Mouse (Mus musculus): Measurements from ENCODE around the gene Hspb9.

The Hspb9 gene

DNA sequence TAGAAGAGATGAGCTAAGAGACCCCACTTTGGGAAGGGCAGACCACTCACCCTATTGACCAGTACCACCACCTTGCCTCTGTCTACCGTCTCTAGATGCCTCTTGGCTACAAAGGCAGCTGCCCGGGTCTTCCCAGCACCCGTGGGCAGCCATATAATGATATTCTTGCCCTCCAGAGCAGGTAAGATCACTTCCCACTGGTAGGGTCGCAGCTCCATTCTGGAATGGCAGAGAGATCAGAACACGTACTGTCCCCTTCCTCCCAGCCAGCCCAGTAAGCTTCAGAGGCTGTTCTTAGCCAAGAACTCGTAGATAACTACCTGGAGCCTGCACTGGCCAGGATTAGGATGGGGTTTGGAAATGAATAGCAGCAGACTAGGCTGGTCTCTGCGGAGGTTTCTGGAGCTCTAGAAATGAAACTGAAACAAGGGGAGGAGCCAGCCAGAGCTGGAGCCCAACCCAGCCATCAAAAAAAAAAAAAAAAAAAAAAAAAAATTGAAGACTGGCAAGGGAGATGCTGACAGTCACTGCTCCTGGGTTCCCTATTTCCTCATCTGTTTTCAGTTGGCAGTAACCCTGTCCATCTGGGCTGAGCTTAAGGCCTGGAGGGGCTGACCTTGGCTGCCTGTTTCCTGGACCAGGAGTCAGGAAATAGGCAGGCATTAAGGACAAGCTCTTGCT is 9.7 kb upstream of the Hspb9 start, which contains the start of gene Dhx58:
Gene Dhx58 (minus strand): TSS at position 421 of the 681 bp plus-strand sequence.
- in situ Hi-C loops (cut with MboI, MseI), result no loop called here

DNA sequence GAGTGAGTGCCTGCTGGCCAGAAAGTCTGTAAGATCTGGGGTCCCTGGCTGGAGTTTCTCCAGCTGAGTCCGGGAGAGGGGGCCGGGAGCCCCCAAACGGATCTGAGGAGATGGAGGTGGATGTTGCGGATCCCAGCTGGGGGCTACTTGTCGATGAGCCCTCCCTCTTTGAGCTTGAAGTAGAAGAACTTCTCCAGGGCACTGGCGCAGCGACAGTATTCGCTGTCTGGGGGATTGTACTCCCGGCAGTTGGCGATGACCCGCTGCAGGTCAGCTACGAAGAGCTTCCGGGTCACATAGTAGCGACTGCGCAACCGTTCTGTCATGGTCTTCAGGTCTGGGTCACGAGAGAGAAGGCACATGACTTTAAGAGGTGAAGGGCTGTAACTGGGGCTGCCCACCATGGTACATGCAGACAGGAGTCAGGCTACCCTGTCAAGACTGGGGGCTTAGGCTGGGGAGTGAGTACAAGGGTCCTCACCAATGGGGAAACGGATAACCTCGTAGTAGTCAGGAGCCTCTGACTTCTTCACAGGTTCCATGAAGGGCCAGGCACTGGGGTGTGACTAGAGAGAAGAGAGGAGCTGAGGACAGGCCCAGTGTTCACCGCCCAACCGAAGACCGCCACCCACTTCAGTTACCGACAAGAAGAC is 8.4 kb upstream of the Hspb9 start:
- in situ Hi-C loops (cut with MboI, MseI), result loop anchor here in 1 of 2 experiments (5.0 kb wide), 1 partner anchor 138 kb away; no protein-coding TSS in a partner anchor

DNA sequence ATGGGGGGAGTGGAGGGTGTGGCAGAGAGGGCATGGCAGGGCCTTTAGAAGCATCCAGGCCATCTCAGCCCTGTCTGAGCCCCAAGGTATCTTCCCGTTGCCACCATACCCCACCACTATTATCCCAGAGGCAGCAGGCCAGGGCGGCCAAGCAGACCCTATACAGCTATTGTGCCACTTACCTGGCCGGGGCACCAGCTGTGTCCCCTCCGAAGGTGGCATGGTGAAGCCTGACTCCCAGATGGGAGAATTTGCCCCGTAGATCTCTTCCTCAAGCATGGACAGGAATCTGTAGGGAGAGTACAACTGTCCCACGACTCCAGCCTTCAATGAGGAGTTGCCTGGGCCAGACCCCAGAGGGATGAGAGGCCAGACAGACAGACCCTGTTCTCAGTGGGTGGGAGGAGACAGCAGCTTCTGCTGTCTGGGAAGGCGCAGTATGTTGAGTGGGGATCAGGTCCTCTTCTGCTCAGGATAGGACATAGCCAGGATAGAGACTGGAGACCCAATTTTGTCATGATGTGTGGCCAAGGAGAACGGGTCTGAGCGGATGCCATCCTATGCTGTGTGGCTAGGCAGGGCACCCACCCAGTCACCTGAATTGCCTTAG is 4.3 kb upstream of the Hspb9 start:
- in situ Hi-C loops (cut with MboI, MseI), result loop anchor here in 1 of 2 experiments (5.0 kb wide), 1 partner anchor 142 kb away; no protein-coding TSS in a partner anchor

DNA sequence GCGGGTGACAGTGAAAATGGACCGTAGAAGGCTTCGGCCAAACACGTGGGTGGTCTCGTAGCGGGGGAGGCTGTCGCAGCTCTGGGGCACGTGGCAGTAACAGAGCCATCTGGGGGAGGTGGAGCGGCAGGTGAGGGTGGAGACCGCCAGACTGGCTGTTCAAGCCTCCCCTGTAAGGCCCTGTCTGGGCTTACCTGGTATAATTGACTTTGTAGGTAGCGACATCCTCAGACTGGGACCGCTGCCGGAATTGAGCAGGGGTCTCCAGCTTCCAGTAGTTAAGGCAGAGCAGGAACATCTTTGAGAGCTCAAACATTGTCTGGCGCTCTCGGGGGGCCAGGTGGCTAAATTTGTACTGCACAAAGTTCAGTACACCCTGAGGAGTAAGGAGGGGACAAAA is 3.1 kb upstream of the Hspb9 start:
- in situ Hi-C loops (cut with MboI, MseI), result no loop called here

DNA sequence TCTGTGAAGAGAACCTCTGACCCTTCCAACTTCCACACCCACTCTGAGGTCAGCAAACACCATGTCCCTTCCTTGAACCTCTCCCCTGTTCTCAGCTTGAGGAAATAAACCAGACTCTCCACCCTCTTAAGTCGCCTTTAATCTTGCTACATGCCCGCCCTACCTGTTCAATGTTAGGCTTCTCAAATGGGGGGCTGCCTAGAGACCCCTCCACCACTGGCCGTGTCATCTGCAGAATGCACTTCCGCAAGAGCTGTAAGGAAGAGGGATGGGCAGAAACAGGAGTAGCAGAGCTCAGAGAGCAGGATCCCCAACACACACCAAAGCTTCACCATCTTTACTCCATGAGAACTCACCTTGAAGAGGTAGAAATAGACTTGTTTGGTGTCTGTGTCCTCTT is 2.7 kb upstream of the Hspb9 start:
- in situ Hi-C loops (cut with MboI, MseI), result no loop called here

DNA sequence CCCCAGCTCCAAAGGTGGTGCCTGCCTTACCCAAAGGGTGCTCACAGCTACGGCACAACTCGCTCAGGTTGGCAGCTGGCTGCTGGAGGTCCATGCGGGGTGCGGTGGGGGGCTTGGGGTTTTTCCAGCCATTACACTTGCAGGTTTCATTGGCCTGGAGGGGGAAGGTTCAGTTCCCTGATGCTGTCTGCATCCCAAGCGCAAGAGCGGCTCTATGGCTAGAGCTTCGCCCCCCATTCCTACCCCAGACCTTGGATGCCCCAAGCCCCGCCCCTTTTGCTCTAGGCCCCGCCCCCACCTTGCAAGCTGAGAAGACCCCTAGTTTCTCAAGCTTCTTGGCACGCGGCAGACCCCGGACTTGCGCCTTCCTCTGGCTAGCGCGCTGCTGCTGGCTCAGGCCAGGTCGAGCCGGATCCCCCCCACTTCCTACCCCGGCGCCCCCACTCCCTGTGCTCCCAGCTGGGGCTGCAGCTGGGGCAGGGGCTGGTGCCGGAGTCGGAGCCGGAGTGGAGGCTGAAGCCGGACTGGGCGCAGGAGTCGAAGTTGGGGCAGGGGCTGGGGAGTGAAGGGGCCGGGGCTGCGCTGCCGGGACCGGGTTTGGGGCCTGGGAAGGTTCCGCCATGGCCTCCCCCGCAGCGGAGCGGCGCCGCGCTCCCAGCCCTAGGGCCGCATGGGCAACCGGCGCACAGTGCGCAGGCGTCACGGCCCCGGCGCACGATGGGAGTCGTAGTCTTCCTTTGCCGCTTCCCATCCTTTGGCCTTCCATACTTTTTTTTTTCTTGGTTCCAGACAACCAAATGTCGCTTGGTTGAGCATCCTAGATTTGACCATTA is 1.7 kb upstream of the Hspb9 start, which contains the start of gene Kat2a:
Gene Kat2a (minus strand): TSS at position 683 of the 833 bp plus-strand sequence.
- in situ Hi-C loops (cut with MboI, MseI), result no loop called here

DNA sequence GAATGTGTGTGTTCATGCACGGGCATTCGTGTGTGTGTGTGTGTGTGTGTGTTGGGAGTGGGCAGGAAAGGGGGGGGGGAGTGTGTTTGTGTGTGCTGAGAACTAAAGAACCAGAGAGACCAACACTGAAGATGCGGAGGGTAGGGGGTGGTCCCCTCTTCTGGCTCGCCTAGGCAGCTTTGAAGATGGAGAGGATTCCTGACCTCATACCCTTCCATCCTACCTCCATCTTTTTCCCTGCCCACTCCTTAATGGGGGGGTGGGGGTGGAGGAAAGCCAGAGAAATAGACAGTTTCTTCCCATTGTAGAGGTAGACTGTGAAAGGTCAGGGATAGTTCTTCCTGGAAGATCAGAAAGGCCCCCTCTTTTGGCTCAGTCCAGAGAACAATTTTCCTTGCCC is 476 bp upstream of the Hspb9 start:
- in situ Hi-C loops (cut with MboI, MseI), result no loop called here

DNA sequence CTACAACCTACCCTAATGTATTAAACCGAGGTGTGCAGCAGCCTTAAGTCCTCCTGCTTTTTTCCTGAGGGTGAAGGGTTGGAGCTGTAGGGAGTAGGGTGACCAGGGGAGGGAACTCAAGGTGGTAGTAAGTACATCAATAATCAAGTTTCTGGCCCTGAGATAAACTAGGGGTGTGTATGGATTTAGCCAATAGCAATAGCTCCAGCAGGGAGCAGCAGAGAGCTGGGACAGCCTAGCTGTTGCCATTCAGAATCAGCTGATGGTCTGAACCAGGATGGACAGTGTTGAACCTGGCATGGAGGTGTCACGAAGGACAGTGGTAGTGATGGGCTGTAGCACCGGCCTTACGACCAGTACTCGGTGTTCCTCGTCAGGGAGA is 875 bp downstream of the Hspb9 start:
- in situ Hi-C loops (cut with MboI, MseI), result no loop called here

DNA sequence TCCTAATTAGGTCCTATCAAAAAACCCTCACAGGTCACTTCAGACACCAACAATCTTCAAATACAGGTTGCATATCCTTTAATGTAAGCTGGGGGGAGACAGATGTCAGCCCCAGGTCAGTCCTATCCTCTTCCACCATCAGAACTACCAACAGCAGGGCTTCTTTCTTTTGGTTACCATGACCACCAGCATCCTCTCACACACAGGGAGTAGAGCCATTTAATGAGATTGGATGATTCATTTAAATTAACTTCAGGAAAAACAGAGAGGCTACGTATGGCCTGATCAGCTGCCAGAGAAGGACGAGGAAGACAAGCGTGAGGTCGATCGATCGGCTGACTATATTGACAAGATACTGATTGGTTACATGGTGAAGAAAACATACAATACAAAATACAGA is 1.3 kb downstream of the Hspb9 start:
- in situ Hi-C loops (cut with MboI, MseI), result no loop called here

DNA sequence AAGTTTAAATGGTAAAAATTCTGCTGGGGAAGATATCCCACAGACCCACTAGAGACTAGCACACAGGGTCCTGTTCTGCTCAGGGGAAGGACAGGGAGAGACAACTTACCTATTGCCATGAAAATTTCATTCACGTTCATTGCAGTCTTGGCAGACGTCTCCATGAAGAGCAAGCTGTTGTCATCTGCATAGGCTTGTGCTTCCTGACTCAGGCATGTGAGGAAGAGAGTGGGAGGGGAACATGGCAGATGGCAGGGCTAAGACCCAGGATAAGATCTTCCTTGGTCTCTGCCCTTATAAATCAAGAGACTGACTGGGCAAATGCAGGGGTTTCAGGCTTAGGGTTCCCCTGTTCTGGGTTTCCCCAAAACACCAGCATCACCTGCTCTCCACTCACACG is 3.0 kb downstream of the Hspb9 start:
- in situ Hi-C loops (cut with MboI, MseI), result no loop called here

DNA sequence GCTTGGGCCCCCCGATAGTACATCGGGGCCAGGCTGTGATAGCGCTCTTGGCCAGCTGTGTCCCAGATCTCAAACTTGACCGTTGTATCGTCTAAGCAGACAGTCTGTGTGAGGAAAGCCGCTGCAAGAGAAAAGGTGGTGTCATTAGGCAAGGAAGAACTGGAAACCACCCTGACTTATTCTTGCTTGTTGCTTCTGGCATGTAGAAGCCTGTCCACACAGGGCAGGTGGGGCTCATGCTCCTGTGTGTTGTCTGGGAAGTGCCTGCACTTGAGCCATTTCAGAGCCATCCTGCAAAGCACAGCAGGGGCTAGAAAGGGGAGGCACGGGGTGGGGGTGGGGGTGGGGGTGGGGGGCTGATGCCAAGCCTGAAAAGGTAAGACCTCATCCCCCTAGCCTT is 4.8 kb downstream of the Hspb9 start:
- in situ Hi-C loops (cut with MboI, MseI), result no loop called here

DNA sequence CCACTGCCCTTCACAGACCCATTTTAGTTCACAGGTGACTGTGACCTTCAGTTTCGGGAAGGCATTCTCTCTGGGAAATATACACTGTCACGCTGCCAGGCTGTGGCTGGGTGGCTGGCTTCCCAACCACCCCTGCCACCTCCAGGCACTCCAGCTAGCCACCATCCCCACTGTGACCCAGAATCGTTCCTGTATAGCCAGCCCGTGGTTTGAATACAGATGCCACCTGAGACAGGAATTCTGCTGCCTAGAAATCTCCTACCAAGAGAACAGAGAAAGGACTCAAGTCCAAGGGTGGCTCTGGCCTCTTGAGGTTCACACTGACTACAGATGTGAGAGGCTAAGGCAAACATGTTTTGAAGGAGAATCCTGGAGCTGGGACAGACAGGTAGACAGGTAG is 5.2 kb downstream of the Hspb9 start:
- in situ Hi-C loops (cut with MboI, MseI), result no loop called here

DNA sequence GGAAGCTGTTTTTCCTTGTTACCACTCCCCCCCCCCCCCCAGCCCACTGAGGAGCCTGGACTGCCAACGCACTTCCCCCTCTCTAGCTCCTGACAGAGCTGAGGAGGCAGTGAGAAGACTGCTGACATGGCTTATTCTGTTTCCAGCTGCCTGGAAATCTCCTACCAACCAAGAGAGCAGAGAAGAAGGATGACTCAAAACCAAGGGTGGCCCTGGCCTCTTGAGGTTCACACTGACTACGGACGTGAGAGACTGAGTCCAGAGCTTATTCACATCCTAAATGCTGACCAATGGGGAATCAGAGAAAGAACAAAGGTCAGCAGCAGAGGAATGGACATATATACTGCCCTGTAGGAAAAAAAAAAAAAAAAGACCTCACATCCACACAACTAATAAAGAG is 5.7 kb downstream of the Hspb9 start:
- in situ Hi-C loops (cut with MboI, MseI), result no loop called here

DNA sequence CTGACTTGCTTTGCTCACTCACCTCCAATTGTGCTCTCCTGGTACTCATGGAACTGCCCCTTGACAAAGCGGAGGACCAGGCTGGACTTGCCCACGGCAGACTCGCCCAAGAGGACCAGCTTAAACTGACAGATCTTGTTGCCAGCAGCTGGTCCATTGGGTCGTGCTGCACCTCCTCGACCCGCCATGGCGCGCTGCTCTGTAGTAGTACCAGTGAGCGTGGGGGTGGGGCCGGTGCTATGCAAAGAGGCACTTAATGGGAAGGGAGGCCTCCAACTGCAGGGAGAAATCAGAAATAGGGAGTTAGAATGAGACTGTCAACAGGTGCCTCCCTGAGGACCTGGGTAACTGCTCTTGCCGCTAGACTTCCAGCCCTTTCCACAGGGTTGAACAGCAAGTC is 6.2 kb downstream of the Hspb9 start:
- in situ Hi-C loops (cut with MboI, MseI), result no loop called here

DNA sequence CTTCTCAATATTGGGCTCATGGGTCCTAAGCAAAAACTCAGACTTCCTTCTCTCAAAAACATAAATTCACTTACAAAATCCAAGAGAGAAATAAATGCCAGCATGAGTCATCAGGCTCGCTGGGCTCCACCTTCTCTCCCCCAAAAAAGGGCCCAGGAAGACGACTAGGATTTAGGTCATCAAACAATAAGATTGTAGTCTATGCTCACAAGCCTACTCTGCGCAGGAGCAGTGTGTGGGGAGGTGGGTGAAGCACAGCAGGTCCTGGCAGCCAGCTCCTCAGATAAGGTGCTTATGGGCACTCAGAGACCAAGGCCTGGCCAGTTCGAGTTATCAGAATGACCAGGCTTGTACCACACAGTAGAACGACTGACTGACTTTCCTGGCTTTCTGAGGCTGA is 6.7 kb downstream of the Hspb9 start:
- in situ Hi-C loops (cut with MboI, MseI), result no loop called here

DNA sequence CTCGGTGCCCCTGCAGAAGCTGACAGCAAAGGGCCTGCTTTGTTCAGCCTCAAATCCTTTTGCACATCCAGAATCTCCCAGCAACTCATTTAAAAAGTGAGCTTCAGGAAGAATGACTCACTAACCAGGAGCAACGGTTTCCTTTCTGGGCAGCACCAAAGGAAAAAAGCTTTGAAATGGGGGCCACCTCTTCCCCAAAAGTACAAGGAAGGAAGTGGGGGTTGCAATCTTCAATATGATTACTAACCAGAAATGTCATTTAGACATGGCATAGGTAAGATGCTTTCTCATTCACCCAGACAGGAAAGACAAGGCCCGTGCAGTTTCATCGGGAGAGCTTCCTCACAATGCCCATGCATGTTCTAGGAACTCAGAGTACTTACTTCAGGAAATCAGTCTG is 7.6 kb downstream of the Hspb9 start:
- in situ Hi-C loops (cut with MboI, MseI), result no loop called here

DNA sequence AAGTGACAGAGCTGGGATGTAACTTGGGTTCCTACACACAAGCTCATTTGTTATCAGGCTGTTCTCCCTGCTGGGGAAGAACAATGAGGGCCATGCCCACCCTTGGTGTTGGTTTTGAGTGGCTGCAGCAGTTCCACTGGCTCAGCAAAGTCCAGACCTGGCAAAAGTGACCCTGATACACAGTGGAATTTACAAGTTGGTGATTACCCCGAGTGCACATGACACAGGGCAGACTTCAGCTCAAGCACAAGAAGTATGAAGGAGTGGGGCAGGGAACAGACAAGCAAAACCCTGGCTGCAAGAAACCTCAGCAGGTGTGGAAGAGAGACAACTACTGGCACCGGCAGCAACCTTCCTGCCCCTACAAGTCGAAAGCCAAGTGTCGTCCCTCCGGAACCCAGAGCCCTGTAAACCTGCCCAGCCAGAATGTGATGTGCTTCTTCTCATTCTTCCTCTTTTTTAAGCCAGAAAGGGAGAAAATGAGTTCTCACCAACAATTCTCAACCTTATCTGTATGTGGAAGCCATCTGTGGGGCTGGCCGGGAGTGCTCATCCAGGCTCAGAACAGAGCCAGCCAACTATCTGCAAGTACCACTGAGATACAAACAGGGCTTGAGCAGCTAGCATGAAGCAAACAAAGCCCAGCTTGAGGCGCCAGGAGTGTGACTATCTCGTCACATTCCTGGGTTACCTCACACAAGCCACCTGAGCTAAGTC is 8.3 kb downstream of the Hspb9 start:
- in situ Hi-C loops (cut with MboI, MseI), result no loop called here

DNA sequence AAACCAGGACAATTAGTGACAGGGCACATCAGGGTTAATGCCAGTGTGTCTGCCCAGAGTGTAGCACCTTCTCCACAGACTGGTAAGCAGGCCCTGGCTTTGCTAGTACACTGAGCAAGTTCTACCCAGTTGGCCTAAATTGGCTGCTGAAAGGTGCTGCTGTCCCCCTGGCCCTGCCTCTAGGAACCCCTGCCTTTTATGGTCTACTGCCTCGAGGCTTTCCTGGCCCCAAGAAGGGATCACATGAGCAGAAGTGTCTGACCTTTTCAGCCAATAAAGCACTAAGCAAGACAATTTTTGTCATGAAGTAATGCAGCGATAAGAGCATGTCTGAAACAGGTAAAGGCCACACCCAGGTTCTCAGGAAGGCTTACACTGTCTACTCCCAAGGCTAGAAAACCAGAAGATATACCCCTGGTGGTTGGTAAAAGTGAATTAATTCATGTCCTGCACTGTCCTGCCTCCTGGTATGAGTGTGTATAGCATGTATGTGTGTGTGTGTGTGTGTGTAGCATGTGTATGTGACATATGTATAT is 8.9 kb downstream of the Hspb9 start:
- in situ Hi-C loops (cut with MboI, MseI), result no loop called here

DNA sequence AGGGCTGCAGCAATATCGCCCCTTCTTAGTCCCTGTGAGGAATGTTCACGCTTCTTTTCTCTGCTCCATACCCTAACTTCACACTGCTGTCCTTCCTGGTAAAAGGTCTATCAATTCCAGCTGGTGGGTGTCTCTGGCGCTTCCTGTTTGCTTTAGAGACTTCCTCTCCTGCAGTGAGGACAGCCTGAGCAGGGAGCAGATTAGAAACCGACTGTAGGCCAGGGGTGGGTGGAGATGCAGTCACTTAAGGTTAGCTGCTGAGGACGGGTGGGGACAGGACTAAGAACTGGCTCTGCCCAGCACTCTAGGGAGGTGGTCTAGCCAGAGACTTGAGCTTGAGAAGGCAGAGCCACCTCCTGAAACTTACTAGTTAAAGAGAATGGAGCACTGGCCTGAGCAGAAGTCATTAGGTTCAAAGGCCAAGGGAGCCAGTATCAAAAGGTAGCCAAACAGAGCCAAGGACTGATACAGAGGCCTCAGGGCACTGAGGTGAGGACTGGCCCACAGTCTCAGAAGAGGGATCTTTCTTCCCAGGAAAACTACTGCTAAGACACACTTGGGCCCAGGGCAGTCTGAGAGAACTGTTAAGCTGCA is 11.4 kb downstream of the Hspb9 start:
- in situ Hi-C loops (cut with MboI, MseI), result no loop called here

DNA sequence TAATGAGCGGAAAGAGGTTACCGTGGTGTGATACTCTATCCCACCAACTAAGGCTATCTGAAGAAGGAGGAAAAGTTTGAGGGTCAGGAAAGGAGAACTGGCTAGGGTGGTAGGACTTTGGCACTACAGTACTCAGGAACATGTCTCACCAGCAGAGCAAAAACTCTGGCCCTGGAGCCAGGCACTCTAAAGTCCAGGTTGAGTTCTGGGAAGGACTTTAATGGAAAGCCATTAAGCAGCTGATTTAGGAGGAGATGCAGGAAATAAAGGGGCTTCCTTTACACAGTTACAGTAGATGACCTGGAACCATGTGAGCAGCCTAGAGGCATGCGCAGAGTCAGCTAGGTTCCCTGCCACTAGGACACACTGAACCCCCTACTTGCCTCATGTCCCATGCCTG is 13.6 kb downstream of the Hspb9 start:
- in situ Hi-C loops (cut with MboI, MseI), result no loop called here

DNA sequence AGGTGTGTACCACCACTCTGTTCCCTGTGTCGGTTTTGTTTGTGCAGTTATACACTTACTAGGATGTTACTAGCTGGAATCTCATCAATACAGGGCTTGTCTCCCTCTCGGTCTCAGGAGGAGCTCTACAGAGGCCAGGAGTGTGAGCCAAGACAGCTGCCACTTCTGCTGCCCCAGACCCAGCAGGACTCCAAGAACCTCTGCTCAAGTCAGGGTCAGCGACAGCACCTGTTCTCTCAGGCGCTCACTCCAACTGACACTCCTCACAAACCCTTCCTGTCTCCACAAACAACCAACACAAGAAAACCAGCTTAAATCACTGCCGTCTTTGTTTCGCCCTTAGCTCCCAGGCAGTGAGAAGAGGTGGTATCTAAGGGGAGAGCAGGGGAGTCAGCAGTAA is 15.0 kb downstream of the Hspb9 start:
- in situ Hi-C loops (cut with MboI, MseI), result no loop called here

All from T-helper 17 cell (primary cell).